Mouse (Mus musculus): ENCODE data around the gene Zfp940.
"Not testable (repeated sequence)": the region's sequence is repeated elsewhere in the genome, so short reads cannot be mapped to it uniquely, and the experiment has no call there.

The Zfp940 gene

GRCm38 (mm10) chr7:29853219-29853842 is at the start of gene Zfp940:
Gene Zfp940, minus strand, starts transcription at chr7:29853669.
- DNase-seq (ENCODE audit: low spot score) = peak; percentile 83

GRCm38 (mm10) chr7:29898351-29898750 is 44.9 kb upstream of the Zfp940 start:
- DNase-seq (ENCODE audit: low spot score) = no peak

GRCm38 (mm10) chr7:29892756-29893155 is 39.3 kb upstream of the Zfp940 start:
- no peak for DNase-seq (ENCODE audit: low spot score)

- DNase-seq (ENCODE audit: low spot score) = no peak
Observed at GRCm38 (mm10) chr7:29890501-29890900, 37.0 kb upstream of the Zfp940 start.

- no peak for DNase-seq (ENCODE audit: low spot score)
Observed at GRCm38 (mm10) chr7:29880916-29881315, 27.4 kb upstream of the Zfp940 start.

- DNase-seq (ENCODE audit: low spot score) = no peak
Observed at GRCm38 (mm10) chr7:29880056-29880455, 26.6 kb upstream of the Zfp940 start.

GRCm38 (mm10) chr7:29877561-29877960 is 24.1 kb upstream of the Zfp940 start:
- not testable (repeated sequence) for DNase-seq (ENCODE audit: low spot score)

GRCm38 (mm10) chr7:29874256-29874655 is 20.8 kb upstream of the Zfp940 start:
- DNase-seq (ENCODE audit: low spot score) = no peak

GRCm38 (mm10) chr7:29861660-29862059 is 8.2 kb upstream of the Zfp940 start:
- no peak for DNase-seq (ENCODE audit: low spot score)

GRCm38 (mm10) chr7:29859532-29860517 is 6.4 kb upstream of the Zfp940 start, which contains the start of gene Zfp420:
Gene Zfp420, plus strand, starts transcription at chr7:29859979.
- peak; percentile 89 for DNase-seq (ENCODE audit: low spot score)

GRCm38 (mm10) chr7:29852831-29853218 is 644 bp downstream of the Zfp940 start:
- DNase-seq (ENCODE audit: low spot score) = no peak

GRCm38 (mm10) chr7:29844616-29845015 is 8.9 kb downstream of the Zfp940 start:
- DNase-seq (ENCODE audit: low spot score) = no peak

GRCm38 (mm10) chr7:29842105-29842504 is 11.4 kb downstream of the Zfp940 start:
- no peak for DNase-seq (ENCODE audit: low spot score)

- DNase-seq (ENCODE audit: low spot score) = no peak
Observed at GRCm38 (mm10) chr7:29839256-29839655, 14.2 kb downstream of the Zfp940 start.

GRCm38 (mm10) chr7:29836816-29837215 is 16.7 kb downstream of the Zfp940 start:
- DNase-seq (ENCODE audit: low spot score) = no peak

- DNase-seq (ENCODE audit: low spot score) = no peak
Observed at GRCm38 (mm10) chr7:29829804-29830203, 23.7 kb downstream of the Zfp940 start.

GRCm38 (mm10) chr7:29828001-29828400 is 25.5 kb downstream of the Zfp940 start:
- no peak for DNase-seq (ENCODE audit: low spot score)

GRCm38 (mm10) chr7:29818619-29819254 is 34.7 kb downstream of the Zfp940 start:
- peak; percentile 80 for DNase-seq (ENCODE audit: low spot score)

GRCm38 (mm10) chr7:29815910-29816429 is 37.5 kb downstream of the Zfp940 start, which contains the start of gene Zfp790:
Gene Zfp790, plus strand, starts transcription at chr7:29816114.
- DNase-seq (ENCODE audit: low spot score) = peak; percentile 85

GRCm38 (mm10) chr7:29815061-29815784 is 38.2 kb downstream of the Zfp940 start:
- no peak for DNase-seq (ENCODE audit: low spot score)

GRCm38 (mm10) chr7:29814381-29814780 is 39.1 kb downstream of the Zfp940 start:
- no peak for DNase-seq (ENCODE audit: low spot score)

GRCm38 (mm10) chr7:29812244-29812643 is 41.2 kb downstream of the Zfp940 start:
- DNase-seq (ENCODE audit: low spot score) = no peak
